Mouse (Mus musculus): ENCODE data around the gene Abcg8.

The Abcg8 gene

DNA sequence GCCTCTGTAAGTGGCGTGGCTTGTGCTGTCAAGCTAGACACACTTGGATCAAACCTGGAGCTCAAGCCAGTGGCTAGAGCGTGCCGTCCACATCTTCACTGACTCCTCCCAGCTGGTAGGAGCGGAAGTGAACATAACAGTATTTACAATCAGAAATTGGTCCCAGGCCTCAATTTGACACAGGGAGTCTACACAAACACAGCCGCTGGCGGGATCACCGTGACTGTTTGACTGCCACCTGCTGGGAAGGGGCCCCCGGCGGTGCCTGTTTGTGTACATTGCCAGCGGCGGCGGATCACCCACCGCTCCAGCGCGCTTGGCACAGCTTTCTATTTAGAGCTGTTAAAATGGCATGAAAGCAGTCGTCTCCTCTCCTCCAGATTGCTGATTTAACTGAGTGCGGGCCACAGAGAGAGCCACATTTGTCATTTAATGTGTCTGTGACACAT, 33.3 kb downstream of the Abcg8 start:
- in situ Hi-C loops (cut with MseI, MboI), result no loop called here

DNA sequence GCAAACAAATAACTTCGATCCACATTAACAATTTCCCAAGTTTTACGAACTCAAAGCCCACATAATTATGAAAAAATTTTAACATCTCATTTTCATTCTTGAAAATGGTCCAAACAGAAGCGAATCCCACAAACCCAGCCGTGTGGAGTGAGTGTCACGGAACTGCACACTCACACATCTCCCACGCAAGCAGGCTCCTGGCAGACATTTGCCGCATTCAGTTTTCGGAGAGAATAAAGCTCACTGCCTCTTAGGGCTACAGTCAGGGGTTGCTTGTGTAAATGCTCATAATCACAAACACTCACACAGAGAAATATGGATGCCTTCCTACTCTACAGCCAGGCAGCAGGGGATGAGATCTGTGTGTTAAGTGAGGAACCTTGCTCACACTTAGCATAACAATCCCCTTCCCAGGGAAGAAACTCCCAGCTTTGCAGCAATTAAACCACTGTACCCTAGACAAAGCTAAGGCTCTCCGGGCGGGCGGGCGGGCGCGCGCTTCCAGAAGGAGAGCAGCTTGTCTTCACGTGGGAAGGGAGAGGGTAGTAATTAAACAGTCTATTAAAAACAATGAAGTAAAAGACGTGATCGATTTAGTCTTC, 37.6 kb downstream of the Abcg8 start:
- in situ Hi-C loops (cut with MseI, MboI), result no loop called here

DNA sequence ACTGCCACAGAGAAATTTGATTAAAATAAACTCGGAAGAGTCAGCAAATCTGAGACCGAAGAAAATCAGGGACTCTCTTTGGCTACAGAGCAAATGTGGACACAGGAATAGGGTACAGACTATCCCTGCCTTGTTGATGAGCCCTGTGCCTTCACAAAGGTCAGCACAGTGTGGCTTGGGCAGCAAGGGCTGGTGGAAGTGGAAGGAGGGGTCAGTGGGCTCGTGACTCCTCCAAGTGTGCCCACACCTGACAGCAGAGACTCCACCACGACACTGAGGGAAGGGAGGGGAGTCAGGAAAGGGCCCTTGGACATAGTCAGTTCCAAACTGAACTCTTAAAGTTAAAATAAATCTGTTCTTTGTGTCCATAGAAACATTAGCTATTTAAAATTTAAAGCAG, 38.8 kb downstream of the Abcg8 start:
- in situ Hi-C loops (cut with MseI, MboI), result no loop called here

DNA sequence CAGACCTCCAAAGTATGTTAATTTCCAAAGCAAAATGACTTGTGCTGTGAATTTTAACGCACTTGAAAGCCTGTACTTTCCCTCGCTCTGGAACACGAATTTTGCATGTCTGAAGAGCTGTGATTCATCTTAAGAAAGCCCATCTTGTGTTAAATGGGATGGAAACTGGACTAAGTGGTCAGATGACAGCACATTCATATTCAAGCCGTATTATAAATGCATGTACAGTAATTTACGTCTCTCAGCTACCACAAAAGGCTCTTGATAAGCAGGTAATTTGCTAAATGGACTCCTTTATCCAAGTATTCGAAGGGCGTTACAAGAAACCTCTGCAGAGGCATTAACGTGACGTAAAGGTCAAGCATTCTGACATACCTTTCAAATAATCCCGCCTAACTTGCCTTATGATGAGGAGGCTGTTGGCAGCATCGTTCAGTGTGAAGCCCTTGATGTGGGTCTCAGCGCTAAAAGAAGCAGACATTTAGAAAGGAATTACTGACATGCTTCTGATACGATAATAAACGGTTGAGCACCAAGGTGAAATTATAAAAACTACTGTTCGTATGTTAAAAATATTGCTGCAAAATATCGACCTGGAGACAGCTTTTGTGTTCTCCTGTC, 40.3 kb downstream of the Abcg8 start:
- in situ Hi-C loops (cut with MseI, MboI), result no loop called here

DNA sequence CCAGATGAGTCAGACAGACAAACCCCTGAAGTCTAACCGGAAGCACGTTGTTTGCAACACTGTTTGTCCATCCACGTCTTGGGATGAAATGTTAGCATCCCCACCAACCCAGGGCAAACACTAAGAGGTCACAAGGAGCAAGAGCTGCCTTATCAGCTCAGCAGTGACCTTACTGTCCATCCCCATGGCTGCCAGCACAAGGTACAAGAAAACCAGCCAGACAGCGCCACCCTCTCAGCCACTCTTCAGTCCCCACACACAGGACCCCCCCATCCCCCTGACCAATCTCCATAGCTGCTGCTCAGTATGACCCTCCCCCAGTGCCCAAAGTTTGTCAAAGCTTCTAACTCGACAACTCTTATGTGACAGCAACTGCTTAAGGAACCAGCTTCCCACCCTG, 41.3 kb downstream of the Abcg8 start:
- in situ Hi-C loops (cut with MseI, MboI), result no loop called here

DNA sequence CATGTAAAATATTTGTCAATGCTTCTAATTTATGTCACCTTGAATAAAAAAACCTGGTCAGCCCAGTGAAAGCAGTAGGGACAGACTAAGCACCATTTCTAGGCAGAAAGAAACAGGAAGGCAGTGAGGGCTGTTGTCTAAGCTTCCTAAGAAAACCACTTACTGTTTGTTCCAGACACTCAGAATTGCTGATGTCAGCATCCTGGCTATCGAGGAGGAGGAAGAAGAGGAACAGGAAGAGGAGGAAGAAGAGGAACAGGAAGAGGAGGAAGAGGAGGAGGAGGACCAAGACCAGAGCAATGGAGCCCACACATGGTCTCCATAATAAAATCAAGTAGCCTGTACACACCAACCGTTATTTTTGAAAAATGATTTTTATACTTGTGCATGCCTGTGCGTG, 43.0 kb downstream of the Abcg8 start:
- in situ Hi-C loops (cut with MseI, MboI), result no loop called here

DNA sequence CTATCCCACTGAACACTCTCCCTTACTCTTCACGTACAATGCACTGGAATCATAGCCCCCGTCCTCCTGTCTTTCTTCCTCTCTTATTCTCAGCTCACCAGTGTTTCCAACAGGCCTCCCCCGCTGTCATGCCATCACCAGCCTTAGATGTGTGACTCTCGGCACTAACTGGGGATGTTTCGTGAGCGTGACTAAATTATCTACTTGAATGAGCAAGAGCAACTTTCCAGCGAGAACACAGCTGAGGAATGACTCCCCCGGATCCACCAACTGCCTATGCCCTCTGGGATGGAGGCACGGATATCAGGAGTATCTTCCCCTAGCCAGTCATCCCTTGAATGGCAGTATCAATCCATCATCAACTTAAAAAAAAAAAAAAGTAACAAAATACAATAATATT, 47.9 kb downstream of the Abcg8 start:
- in situ Hi-C loops (cut with MseI, MboI), result no loop called here

DNA sequence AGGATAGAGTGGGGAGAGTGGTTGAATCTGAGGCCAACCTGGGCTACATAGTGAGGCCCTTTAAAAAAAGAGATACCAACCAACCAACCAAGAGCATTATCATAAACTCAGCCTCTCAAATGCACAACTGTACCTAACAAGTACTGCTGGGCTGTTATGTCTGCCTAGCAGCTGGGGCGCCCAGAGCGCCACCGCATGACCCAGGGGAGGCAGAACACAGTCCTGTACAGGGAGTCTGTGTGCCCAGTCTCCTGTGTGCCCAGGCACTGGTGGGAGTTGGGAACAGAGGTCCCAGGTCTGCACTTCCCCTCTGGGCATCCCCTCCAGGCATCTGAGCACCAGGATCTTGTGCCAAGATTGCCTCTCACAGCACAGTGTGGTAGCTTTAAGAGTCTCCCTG, 49.1 kb downstream of the Abcg8 start:
- in situ Hi-C loops (cut with MseI, MboI), result no loop called here

DNA sequence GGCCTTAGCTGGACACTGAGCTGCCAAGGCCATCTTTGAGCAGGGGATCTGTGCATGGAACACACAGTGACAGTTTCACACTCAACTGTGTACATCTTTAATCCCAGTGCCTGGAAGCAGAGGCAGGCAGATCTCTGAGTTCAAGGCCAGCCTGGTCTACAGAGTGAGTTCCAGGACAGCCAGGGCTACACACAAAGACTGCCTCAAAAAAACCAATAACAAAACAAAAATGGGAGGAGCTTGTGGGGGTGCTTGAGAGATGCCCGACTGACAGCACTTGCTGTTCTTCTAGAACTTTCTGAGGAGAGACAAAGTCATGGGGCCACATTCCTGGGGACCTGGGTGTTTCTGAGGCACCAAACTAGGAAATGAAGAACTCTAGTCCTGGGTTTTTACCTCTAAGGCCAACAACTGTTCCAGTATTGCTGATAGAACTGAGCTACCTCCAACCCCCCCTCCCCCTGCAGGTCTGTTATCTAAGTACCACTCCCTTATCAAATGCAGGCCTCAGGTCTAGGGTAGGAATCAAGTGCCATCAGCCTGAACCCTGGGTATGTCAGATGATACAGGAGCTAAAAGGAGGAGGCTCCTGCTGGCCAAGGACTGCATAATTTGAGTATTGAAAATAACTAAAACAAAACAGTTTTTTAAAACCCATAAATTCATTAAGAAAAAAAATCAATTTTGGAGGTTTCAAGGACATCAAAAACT, 52.3 kb downstream of the Abcg8 start:
- in situ Hi-C loops (cut with MseI, MboI), result no loop called here

DNA sequence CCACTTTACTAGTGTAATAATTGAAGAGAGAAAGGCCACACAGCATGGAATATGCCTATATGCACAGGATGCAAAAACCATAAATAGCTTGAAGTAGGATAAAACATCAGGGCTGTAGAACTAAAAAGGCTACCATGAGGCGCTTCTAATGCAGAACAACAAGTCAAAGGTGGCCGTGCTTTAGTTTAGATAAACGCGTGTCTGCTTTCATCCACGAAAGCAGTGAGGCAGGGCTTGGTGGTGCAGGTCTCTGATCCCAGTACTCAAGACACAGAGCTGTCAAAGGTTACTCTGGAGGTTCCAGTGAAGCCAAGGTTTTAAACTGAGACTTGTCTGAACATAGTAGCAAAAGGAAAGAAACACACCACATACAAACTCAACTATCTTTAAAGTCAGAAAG, 53.0 kb downstream of the Abcg8 start:
- in situ Hi-C loops (cut with MseI, MboI), result no loop called here

DNA sequence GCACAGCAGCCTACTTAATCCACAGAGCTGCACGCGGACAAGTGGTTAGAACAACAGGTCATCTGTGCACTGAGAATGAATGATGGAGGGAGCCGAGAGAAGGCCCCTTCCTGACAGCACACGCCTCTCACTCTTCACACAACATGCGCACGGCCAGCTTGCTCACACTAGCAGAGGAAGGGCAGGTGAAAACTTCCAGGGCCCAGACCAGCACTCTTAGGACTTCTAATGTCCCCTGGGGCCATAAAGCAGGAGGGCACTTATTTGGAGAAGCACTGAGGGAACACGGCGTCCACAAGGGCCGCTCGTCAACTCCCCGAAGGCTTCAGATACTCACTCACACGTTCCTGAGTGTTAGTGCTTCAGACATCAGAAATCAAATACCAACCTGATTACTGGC, 55.3 kb downstream of the Abcg8 start:
- in situ Hi-C loops (cut with MseI, MboI), result no loop called here

DNA sequence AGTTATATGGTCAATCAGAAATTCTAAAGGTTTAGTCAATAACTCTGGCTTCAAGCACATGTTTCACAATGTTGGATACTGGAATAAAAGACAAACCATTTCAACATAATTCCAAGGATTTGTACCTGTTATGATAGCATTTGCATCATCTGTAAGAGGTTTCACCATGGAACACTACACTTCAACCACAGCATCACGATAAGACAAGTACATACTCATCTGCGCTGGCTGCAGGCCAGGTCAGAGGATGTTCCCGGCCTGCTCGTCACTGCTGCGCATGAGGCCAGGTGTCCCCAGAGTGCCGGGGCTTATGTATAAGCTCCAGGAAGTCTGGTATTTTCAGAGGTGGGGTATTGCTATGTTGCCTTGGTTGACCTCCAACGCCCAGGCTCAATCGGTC, 56.5 kb downstream of the Abcg8 start:
- in situ Hi-C loops (cut with MseI, MboI), result no loop called here

DNA sequence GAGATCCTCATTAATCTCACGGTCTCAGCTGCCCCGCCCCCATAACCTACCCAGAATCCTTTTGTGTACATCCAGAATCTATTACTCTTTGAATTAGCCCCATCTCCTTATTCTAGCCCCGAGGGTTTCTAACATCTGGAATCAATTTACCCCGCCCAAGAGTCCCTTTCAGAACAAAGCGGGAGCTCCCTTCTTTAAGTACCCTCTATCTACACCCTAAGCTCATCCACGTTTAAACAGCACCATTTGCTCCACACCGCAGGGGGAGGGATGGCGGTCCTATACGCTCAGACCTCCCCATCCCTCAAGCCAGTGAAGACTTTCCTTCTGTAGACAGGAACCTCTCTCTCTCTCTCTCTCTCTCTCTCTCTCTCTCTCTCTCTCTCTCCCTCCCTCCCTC, 60.6 kb downstream of the Abcg8 start:
- in situ Hi-C loops (cut with MseI, MboI), result no loop called here

DNA sequence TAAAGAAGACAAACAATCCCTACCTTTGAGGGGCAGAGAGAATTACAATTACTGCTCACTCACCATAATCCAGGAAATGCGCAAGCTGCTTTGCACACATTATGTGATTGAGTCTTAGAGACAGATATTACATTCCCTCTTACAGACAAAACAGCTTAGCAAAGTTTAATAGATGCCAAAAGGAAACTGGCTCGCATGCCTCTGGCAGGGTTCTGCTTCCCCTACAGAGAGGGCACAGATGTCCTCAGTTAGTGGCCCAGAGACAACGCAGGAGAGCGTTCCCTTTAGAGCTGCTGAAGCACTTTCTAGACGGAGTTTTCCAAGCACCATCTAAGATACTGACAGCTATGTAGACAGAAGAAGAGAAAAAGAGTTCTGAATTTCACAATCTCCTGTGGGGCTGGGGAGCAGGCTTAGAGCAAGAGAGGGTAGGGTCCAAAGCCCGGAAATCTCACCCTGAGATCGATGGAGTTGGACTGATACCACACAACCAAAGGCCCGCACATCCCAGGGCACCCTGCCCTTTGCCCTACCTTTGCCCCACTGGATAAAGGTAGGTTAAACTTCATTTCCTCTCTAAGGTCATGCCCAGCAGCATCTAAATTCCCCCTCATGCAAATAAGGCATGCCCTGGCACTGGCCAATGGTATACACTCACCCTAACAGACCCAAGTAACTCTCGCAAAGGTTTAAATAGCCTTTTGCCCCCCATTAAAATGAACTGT, 62.1 kb downstream of the Abcg8 start:
- in situ Hi-C loops (cut with MseI, MboI), result no loop called here

DNA sequence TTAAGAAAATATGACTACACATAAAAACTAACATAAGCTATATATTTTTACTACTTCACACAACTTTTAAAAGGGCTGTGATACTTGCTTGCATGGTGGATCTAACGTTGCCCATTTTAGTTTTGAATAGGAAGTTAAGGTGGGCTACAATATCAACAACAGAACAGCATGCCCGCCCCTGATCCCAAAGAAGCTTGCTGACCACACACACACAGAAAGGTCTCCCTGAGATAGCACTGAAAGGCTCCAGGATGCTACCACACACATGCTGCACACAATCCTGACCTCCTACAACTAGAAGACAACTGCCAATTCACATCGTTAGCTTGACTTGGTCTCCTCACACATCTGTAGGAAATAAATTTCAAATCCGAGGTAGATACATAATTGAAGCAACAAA, 68.2 kb downstream of the Abcg8 start:
- in situ Hi-C loops (cut with MseI, MboI), result no loop called here

DNA sequence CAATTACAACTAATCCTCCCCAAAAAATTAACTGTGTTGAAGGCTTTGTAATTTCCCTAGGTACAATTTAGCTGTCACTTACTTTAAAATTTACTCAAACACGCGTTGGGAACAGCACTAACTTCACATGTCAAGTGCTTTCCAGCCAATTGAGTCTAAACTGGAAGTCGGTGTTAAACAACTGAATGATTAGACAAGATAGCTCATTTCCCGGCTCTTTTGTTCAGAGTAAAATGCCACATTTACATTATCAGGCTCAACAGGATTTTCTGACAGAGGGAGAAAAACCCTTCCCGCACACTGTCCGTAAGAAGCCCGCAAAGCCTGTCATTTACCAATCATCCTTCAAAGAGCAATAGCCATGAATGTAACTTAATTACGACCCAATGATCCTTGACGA, 68.9 kb downstream of the Abcg8 start:
- in situ Hi-C loops (cut with MseI, MboI), result no loop called here

DNA sequence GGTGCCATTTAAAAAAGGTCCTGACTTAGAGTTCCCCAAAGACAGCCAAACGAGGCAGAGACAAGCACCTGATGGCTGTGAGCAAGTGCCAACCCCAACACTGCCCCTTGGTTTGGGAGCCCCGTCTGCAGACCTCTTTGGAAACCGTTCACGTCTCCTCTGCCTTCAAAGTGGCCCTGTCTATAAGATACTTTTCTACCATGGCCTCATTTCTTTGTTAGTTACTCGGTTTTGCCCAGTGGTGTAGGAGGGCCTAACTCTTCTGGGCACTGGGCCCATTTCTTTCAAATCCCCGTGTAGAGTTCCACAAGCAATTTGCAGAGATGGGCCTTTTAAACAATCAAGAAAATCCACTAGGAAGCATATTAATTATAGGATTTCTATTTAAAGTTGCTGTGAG, 71.1 kb downstream of the Abcg8 start:
- in situ Hi-C loops (cut with MseI, MboI), result no loop called here

DNA sequence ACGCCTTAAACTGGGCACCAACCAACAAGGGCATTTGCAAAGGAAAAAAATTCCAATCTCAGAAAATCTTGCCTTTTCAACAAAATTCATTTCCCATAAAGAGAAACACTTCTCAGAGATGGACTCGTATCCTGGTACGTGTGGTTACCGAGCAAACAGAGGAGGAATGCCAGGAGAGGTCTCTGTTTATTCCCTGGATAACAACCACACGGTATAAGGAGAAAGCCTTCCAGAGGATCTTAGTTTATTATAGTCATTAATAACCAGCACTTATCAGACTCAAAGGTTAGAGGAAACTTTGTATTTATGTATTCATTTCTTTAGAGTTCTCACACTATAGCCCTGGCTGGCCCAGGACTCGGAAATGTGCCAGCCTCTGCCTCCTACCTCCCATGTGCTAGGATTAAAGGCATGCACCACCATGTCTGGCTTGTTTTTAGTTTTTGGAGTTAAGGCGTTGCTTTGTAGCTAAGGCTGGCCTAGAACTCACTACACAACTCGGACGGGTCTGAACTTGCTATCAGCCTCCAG, 72.1 kb downstream of the Abcg8 start:
- in situ Hi-C loops (cut with MseI, MboI), result no loop called here

DNA sequence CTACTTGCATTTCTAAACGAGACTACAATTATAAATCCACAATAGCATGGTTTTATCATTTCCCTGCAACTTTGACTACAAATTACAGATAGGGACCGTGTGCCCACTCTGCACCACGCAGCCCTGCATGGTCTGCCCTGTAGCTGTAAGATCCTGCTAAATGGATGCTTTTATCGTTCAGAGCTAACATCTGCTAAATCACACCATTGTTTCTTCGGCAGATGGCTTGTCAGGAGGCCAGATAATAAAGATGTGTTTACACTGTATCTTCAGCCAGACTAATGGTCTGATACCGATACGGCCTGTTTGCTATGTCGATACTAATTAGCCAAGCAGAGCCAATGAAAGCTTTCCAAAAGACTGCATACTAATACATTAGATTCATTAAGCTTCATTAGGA, 73.2 kb downstream of the Abcg8 start:
- in situ Hi-C loops (cut with MseI, MboI), result no loop called here
